Mouse (Mus musculus) stomach, embryonic 14.5 days (tissue): ENCODE measurements around the gene Gas7. TPM values are rescaled to one million over a fixed set of nuclear protein-coding genes. Genes with fewer than 3 reads are reported as not detected.

Experiments used
- ATAC-seq: fragments of 200-750 bp; cut with Nextera tagmentation; 2 replicates; pipeline ENCODE4 v1.8.0; 2017; ENCODE audit warnings: low read depth, moderate TSS enrichment; ENCODE audit not compliant: insufficient number of reproducible peaks, insufficient read depth, low FRiP score
- H3K27ac ChIP-seq: fragments of 300-500 bp; sonication (generic); 2 replicates; pipeline ENCODE4 v1.5.1; 2014; ENCODE audit warnings: mild to moderate bottlenecking, low read length, moderate library complexity, mixed read lengths
- H3K27me3 ChIP-seq: fragments of 300-500 bp; sonication (generic); 2 replicates; pipeline ENCODE4 v1.6.1; 2014; ENCODE audit warnings: low read length, control low read depth, mixed read lengths; ENCODE audit not compliant: control insufficient read depth, insufficient read depth
- H3K36me3 ChIP-seq: fragments of 300-500 bp; sonication (generic); 2 replicates; pipeline ENCODE4 v1.6.1; 2014; ENCODE audit warnings: mild to moderate bottlenecking, control low read depth, low read length, moderate library complexity, mixed read lengths; ENCODE audit not compliant: control insufficient read depth, insufficient read depth
- H3K4me1 ChIP-seq: fragments of 300-500 bp; sonication (generic); 2 replicates; pipeline ENCODE4 v1.6.1; 2014; ENCODE audit warnings: low read length, control low read depth, mixed read lengths; ENCODE audit not compliant: control insufficient read depth, insufficient read depth
- H3K4me2 ChIP-seq: fragments of 300-500 bp; sonication (generic); replicated peaks from 2 replicates; pipeline ENCODE4 v1.6.1; 2014; ENCODE audit warnings: low read depth, low read length, control low read depth
- H3K4me3 ChIP-seq: fragments of 300-500 bp; sonication (generic); 2 replicates; pipeline ENCODE4 v1.5.1; 2014; ENCODE audit warnings: low read depth, low read length, control low read depth
- H3K9ac ChIP-seq: fragments of 300-500 bp; sonication (generic); replicated peaks from 2 replicates; pipeline ENCODE4 v1.6.1; 2014; ENCODE audit warnings: low read depth, mild to moderate bottlenecking, control low read depth, low read length, moderate library complexity, mixed read lengths
- H3K9me3 ChIP-seq: fragments of 300-500 bp; sonication (generic); 2 replicates; pipeline ENCODE4 v1.6.1; 2016; ENCODE audit warnings: low read depth, low read length, control low read depth; ENCODE audit not compliant: control insufficient read depth
- WGBS: fragments of 180-500 bp; shearing (Covaris S2); extraction: QIAGEN DNeasy Blood & Tissue Kit; methylation state at CpG from one replicate; pipeline ENCODE4 v1.1.7; 2014; 5-methylcytosine and 5-hydroxymethylcytosine counted together
- polyA plus RNA-seq: library from polyadenylated mRNA; unstranded; fragments of >200 nt; fragmentation: Nextera tagmentation; extraction: Ambion mirVana; gene quantifications from 2 replicates; pipeline ENCODE4 v1.2.1, GENCODE M21; 2014

Gas7 gene
- polyA plus RNA-seq, 1 experiment from 2014 or later: 15.6 TPM

- 83% methylated on average over 8 of the region's 8 CpGs for WGBS
- H3K27me3 ChIP-seq: no peaks in the 10 kb centered on the region
- no peak for ATAC-seq
Measured at GRCm38 (mm10) chr11:67518985-67519384, 63.7 kb downstream of the Gas7 start.

GRCm38 (mm10) chr11:67522671-67523070 lies 67.4 kb downstream of the Gas7 start:
- H3K27ac ChIP-seq: no peak overlapping the region
- ATAC-seq: no peak
- no peak overlapping the region for H3K4me3 ChIP-seq

More at GRCm38 (mm10) chr11:67518985-67519384, 63.7 kb downstream of the Gas7 start:
- Histone ChIP-seq H3K4me3 (no peak overlapping the region), H3K4me2 (no peak overlapping the region), H3K9ac (no peak overlapping the region), H3K9me3 (no peaks in the 10 kb centered on the region), H3K27ac (no peak overlapping the region), H3K4me1 (peaks cover 23% of the 10 kb centered on the region), H3K36me3 (no peaks in the 10 kb centered on the region)

GRCm38 (mm10) chr11:67523806-67524205 lies 68.6 kb downstream of the Gas7 start:
- H3K27me3 ChIP-seq: no peaks in the 10 kb centered on the region
- no peak overlapping the region for H3K4me3 ChIP-seq
- WGBS: 17% methylated on average over 3 of the region's 3 CpGs
- peak; percentile 26; the same call in 1 of the 2 replicates for ATAC-seq
- H3K36me3 ChIP-seq: no peaks in the 10 kb centered on the region
- H3K4me1 ChIP-seq: peaks cover 37% of the 10 kb centered on the region
- H3K9ac ChIP-seq: no peak overlapping the region
- H3K9me3 ChIP-seq: no peaks in the 10 kb centered on the region
- peak overlapping the region; percentile 76; the same call in 1 of the 2 replicates for H3K27ac ChIP-seq
- H3K4me2 ChIP-seq: no peak overlapping the region

More at GRCm38 (mm10) chr11:67522671-67523070, 67.4 kb downstream of the Gas7 start:
- no peaks in the 10 kb centered on the region for H3K27me3 ChIP-seq
- no peak overlapping the region for H3K9ac ChIP-seq
- H3K36me3 ChIP-seq: no peaks in the 10 kb centered on the region
- no peaks in the 10 kb centered on the region for H3K9me3 ChIP-seq
- 80% methylated on average over 2 of the region's 2 CpGs for WGBS
- peaks cover 37% of the 10 kb centered on the region for H3K4me1 ChIP-seq
- no peak overlapping the region for H3K4me2 ChIP-seq

GRCm38 (mm10) chr11:67524731-67525130 lies 69.5 kb downstream of the Gas7 start:
- no peak for ATAC-seq
- WGBS: 12% methylated on average over 2 of the region's 2 CpGs
- no peaks in the 10 kb centered on the region for H3K27me3 ChIP-seq
- no peaks in the 10 kb centered on the region for H3K36me3 ChIP-seq
- peaks cover 37% of the 10 kb centered on the region for H3K4me1 ChIP-seq
- no peaks in the 10 kb centered on the region for H3K9me3 ChIP-seq
- H3K4me3 ChIP-seq: no peak overlapping the region
- H3K27ac ChIP-seq: peak overlapping the region; percentile 76
- H3K4me2 ChIP-seq: no peak overlapping the region
- no peak overlapping the region for H3K9ac ChIP-seq

- 47% methylated on average over 3 of the region's 3 CpGs for WGBS
Measured at GRCm38 (mm10) chr11:67525841-67526240, 70.6 kb downstream of the Gas7 start.

GRCm38 (mm10) chr11:67526621-67527545 lies 71.6 kb downstream of the Gas7 start:
- Histone ChIP-seq H3K27ac (peak overlapping the region; percentile 81), H3K4me2 (no peak overlapping the region), H3K9ac (no peak overlapping the region), H3K36me3 (no peaks in the 10 kb centered on the region), H3K9me3 (no peaks in the 10 kb centered on the region), H3K4me3 (no peak overlapping the region), H3K4me1 (peaks cover 37% of the 10 kb centered on the region), H3K27me3 (no peaks in the 10 kb centered on the region)
- WGBS: 56% methylated on average over 12 of the region's 12 CpGs
- peak; percentile 81; the same call in 1 of the 2 replicates for ATAC-seq

More at GRCm38 (mm10) chr11:67525841-67526240, 70.6 kb downstream of the Gas7 start:
- Histone ChIP-seq H3K27ac (no peak overlapping the region; the same call in 1 of the 2 replicates), H3K4me2 (no peak overlapping the region), H3K36me3 (no peaks in the 10 kb centered on the region), H3K4me1 (peaks cover 37% of the 10 kb centered on the region), H3K27me3 (no peaks in the 10 kb centered on the region), H3K4me3 (no peak overlapping the region), H3K9me3 (no peaks in the 10 kb centered on the region), H3K9ac (no peak overlapping the region)
- no peak for ATAC-seq

GRCm38 (mm10) chr11:67531286-67531685 lies 76.0 kb downstream of the Gas7 start:
- Histone ChIP-seq H3K36me3 (no peaks in the 10 kb centered on the region), H3K27me3 (no peaks in the 10 kb centered on the region), H3K4me2 (no peak overlapping the region), H3K27ac (no peak overlapping the region), H3K4me1 (peaks cover 11% of the 10 kb centered on the region; the same call in 1 of the 2 replicates), H3K4me3 (no peak overlapping the region), H3K9ac (no peak overlapping the region), H3K9me3 (no peaks in the 10 kb centered on the region)
- 73% methylated on average over 2 of the region's 2 CpGs for WGBS
- no peak for ATAC-seq

- H3K27ac ChIP-seq: no peak overlapping the region
- 61% methylated on average over 6 of the region's 6 CpGs for WGBS
- ATAC-seq: peak; percentile 37; the same call in 1 of the 2 replicates
Measured at GRCm38 (mm10) chr11:67531926-67532565, 76.8 kb downstream of the Gas7 start.

More at GRCm38 (mm10) chr11:67531926-67532565, 76.8 kb downstream of the Gas7 start:
- H3K9ac ChIP-seq: no peak overlapping the region
- no peak overlapping the region for H3K4me2 ChIP-seq
- no peaks in the 10 kb centered on the region for H3K27me3 ChIP-seq
- H3K36me3 ChIP-seq: no peaks in the 10 kb centered on the region
- H3K4me1 ChIP-seq: peaks cover 4% of the 10 kb centered on the region; the same call in 1 of the 2 replicates
- no peaks in the 10 kb centered on the region for H3K9me3 ChIP-seq
- no peak overlapping the region for H3K4me3 ChIP-seq
